Mouse (Mus musculus) forebrain, embryonic 13.5 days (tissue): ENCODE data around the gene Ddx41. TPM values are rescaled to one million over a fixed set of nuclear protein-coding genes. Genes with fewer than 3 reads are reported as not detected.

Experiments
- ATAC-seq: fragments of 200-750 bp; cut with Nextera tagmentation; 2 replicates; pipeline ENCODE4 v1.8.0; 2017
- H3K27ac ChIP-seq: fragments of 300-500 bp; sonication (generic); 2 replicates; pipeline ENCODE4 v1.5.1; 2015; ENCODE audit warnings: inconsistent platforms, mild to moderate bottlenecking, moderate library complexity
- H3K27me3 ChIP-seq: fragments of 300-500 bp; sonication (generic); 2 replicates; pipeline ENCODE4 v1.6.1; 2015; ENCODE audit warnings: mild to moderate bottlenecking, inconsistent platforms
- H3K36me3 ChIP-seq: fragments of 300-500 bp; sonication (generic); 2 replicates; pipeline ENCODE4 v1.6.1; 2015; ENCODE audit warnings: mild to moderate bottlenecking, inconsistent platforms; ENCODE audit not compliant: poor library complexity, severe bottlenecking
- H3K4me1 ChIP-seq: fragments of 300-500 bp; sonication (generic); 2 replicates; pipeline ENCODE4 v1.6.1; 2015; ENCODE audit warnings: inconsistent platforms
- H3K4me2 ChIP-seq: fragments of 300-500 bp; sonication (generic); 2 replicates; pipeline ENCODE4 v1.6.1; 2015; ENCODE audit warnings: inconsistent platforms, mild to moderate bottlenecking, moderate library complexity
- H3K4me3 ChIP-seq: fragments of 300-500 bp; sonication (generic); 2 replicates; pipeline ENCODE4 v1.5.1; 2015; ENCODE audit warnings: mild to moderate bottlenecking, inconsistent platforms
- H3K9ac ChIP-seq: fragments of 300-500 bp; sonication (generic); 2 replicates; pipeline ENCODE4 v1.6.1; 2015; ENCODE audit warnings: mild to moderate bottlenecking, inconsistent platforms
- H3K9me3 ChIP-seq: fragments of 300-500 bp; sonication (generic); replicated peaks from 2 replicates; pipeline ENCODE4 v1.6.1; 2016; ENCODE audit warnings: inconsistent platforms
- WGBS: fragments of 180-500 bp; shearing (Covaris S2); methylation state at CpG from one replicate; pipeline ENCODE4 v1.1.7; 2015; 5-methylcytosine and 5-hydroxymethylcytosine counted together
- polyA plus RNA-seq: library from polyadenylated mRNA; unstranded; fragments of >200 nt; fragmentation: Nextera tagmentation; extraction: Ambion mirVana; gene quantifications from 2 replicates; pipeline ENCODE4 v1.2.1, GENCODE M21; 2015

Gene Ddx41
- polyA plus RNA-seq, 1 experiment from 2014 or later: 67.3 TPM

GRCm38 (mm10) chr13:55513111-55513748 lies 23.2 kb downstream of the Ddx41 start, which contains the start of gene Pdlim7:
Gene Pdlim7, minus strand, starts transcription at chr13:55513676.
- H3K27me3 ChIP-seq: peaks cover 3% of the 10 kb centered on the region; the same call in 1 of the 2 replicates
- peak within 1 kb of the TSS; percentile 91 for H3K4me2 ChIP-seq
- H3K9ac ChIP-seq: peak within 1 kb of the TSS; percentile 91
- ATAC-seq: peak; percentile 82
- H3K4me1 ChIP-seq: peaks cover 30% of the 10 kb centered on the region
- peak within 1 kb of the TSS; percentile 63 for H3K27ac ChIP-seq
- WGBS: under 1% methylated on average over 52 of the region's 55 CpGs
- H3K4me3 ChIP-seq: peak within 1 kb of the TSS; percentile 80
- H3K9me3 ChIP-seq: no peaks in the 10 kb centered on the region
- peaks cover 11% of the 10 kb centered on the region for H3K36me3 ChIP-seq

- H3K4me2 ChIP-seq: peak overlapping the region; percentile 91
- H3K9ac ChIP-seq: peak overlapping the region; percentile 91
- peaks cover 19% of the 10 kb centered on the region for H3K36me3 ChIP-seq
- H3K27me3 ChIP-seq: peaks cover 3% of the 10 kb centered on the region; the same call in 1 of the 2 replicates
- H3K4me3 ChIP-seq: peak overlapping the region; percentile 80
- no peaks in the 10 kb centered on the region for H3K9me3 ChIP-seq
- H3K4me1 ChIP-seq: peaks cover 30% of the 10 kb centered on the region
- peak overlapping the region; percentile 63 for H3K27ac ChIP-seq
- WGBS: 1% methylated on average over 21 of the region's 25 CpGs
- ATAC-seq: peak; percentile 46; the same call in 1 of the 2 replicates
Measured at GRCm38 (mm10) chr13:55512379-55513031, 24.0 kb downstream of the Ddx41 start.

GRCm38 (mm10) chr13:55511492-55511861 lies 25.0 kb downstream of the Ddx41 start:
- Histone ChIP-seq H3K9ac (0 out of 2 replicates have a peak overlapping the region, but pooled peaks have one; percentile 23), H3K4me2 (peak overlapping the region; percentile 91), H3K9me3 (no peaks in the 10 kb centered on the region), H3K4me1 (peaks cover 30% of the 10 kb centered on the region), H3K27me3 (peaks cover 3% of the 10 kb centered on the region; the same call in 1 of the 2 replicates), H3K4me3 (0 out of 2 replicates have a peak overlapping the region, but pooled peaks have one; percentile 80), H3K36me3 (peaks cover 29% of the 10 kb centered on the region), H3K27ac (peak overlapping the region; percentile 86)
- WGBS: 28% methylated on average over 5 of the region's 5 CpGs
- ATAC-seq: no peak

- Histone ChIP-seq H3K36me3 (peaks cover 35% of the 10 kb centered on the region), H3K9ac (peak overlapping the region; percentile 23), H3K27ac (peak overlapping the region; percentile 86), H3K4me2 (peak overlapping the region; percentile 91), H3K4me3 (no peak overlapping the region), H3K4me1 (peaks cover 30% of the 10 kb centered on the region), H3K9me3 (no peaks in the 10 kb centered on the region), H3K27me3 (peaks cover 3% of the 10 kb centered on the region; the same call in 1 of the 2 replicates)
- 12% methylated on average over 6 of the region's 6 CpGs for WGBS
- peak; percentile 50 for ATAC-seq
Measured at GRCm38 (mm10) chr13:55510668-55511491, 25.6 kb downstream of the Ddx41 start.

- peaks cover 30% of the 10 kb centered on the region for H3K4me1 ChIP-seq
- H3K27me3 ChIP-seq: peaks cover 2% of the 10 kb centered on the region; the same call in 1 of the 2 replicates
- peak overlapping the region; percentile 91 for H3K4me2 ChIP-seq
- H3K4me3 ChIP-seq: no peak overlapping the region
- 24% methylated on average over 3 of the region's 3 CpGs for WGBS
- H3K9me3 ChIP-seq: no peaks in the 10 kb centered on the region
- H3K36me3 ChIP-seq: peaks cover 41% of the 10 kb centered on the region
- no peak for ATAC-seq
- H3K27ac ChIP-seq: peak overlapping the region; percentile 86
- H3K9ac ChIP-seq: no peak overlapping the region; the same call in 1 of the 2 replicates
Measured at GRCm38 (mm10) chr13:55510332-55510667, 26.2 kb downstream of the Ddx41 start.

- WGBS: 94% methylated on average over 10 of the region's 10 CpGs
- H3K4me2 ChIP-seq: no peak overlapping the region
- no peaks in the 10 kb centered on the region for H3K9me3 ChIP-seq
- peaks cover 30% of the 10 kb centered on the region for H3K4me1 ChIP-seq
- no peaks in the 10 kb centered on the region for H3K27me3 ChIP-seq
- H3K9ac ChIP-seq: no peak overlapping the region
- H3K36me3 ChIP-seq: peaks cover 58% of the 10 kb centered on the region
- no peak overlapping the region for H3K4me3 ChIP-seq
- no peak overlapping the region for H3K27ac ChIP-seq
- ATAC-seq: no peak
Measured at GRCm38 (mm10) chr13:55508531-55508930, 27.9 kb downstream of the Ddx41 start.

- Histone ChIP-seq H3K27ac (no peak overlapping the region), H3K9ac (no peak overlapping the region), H3K4me2 (no peak overlapping the region), H3K4me3 (no peak overlapping the region), H3K9me3 (no peaks in the 10 kb centered on the region), H3K36me3 (peaks cover 65% of the 10 kb centered on the region), H3K4me1 (peaks cover 30% of the 10 kb centered on the region), H3K27me3 (no peaks in the 10 kb centered on the region)
- 62% methylated on average over 11 of the region's 11 CpGs for WGBS
- no peak; the same call in 1 of the 2 replicates for ATAC-seq
Measured at GRCm38 (mm10) chr13:55507877-55508276, 28.6 kb downstream of the Ddx41 start.

- ATAC-seq: no peak
- Histone ChIP-seq H3K9ac (no peak overlapping the region), H3K4me3 (no peak overlapping the region), H3K4me2 (no peak overlapping the region), H3K27me3 (no peaks in the 10 kb centered on the region), H3K27ac (no peak overlapping the region), H3K4me1 (peaks cover 18% of the 10 kb centered on the region), H3K9me3 (no peaks in the 10 kb centered on the region), H3K36me3 (peaks cover 75% of the 10 kb centered on the region)
- 86% methylated on average over 10 of the region's 10 CpGs for WGBS
Measured at GRCm38 (mm10) chr13:55506697-55507096, 29.8 kb downstream of the Ddx41 start.

GRCm38 (mm10) chr13:55505810-55506209 lies 30.6 kb downstream of the Ddx41 start:
- WGBS: 94% methylated on average over 9 of the region's 9 CpGs
- H3K4me1 ChIP-seq: peaks cover 10% of the 10 kb centered on the region
- no peaks in the 10 kb centered on the region for H3K27me3 ChIP-seq
- no peak overlapping the region for H3K4me3 ChIP-seq
- no peak for ATAC-seq
- H3K27ac ChIP-seq: no peak overlapping the region
- no peak overlapping the region for H3K4me2 ChIP-seq
- no peak overlapping the region for H3K9ac ChIP-seq
- H3K9me3 ChIP-seq: no peaks in the 10 kb centered on the region
- H3K36me3 ChIP-seq: peaks cover 81% of the 10 kb centered on the region

- Histone ChIP-seq H3K9ac (no peak overlapping the region), H3K9me3 (no peaks in the 10 kb centered on the region), H3K36me3 (peaks cover 84% of the 10 kb centered on the region), H3K27me3 (no peaks in the 10 kb centered on the region), H3K27ac (no peak overlapping the region), H3K4me3 (no peak overlapping the region), H3K4me2 (no peak overlapping the region), H3K4me1 (no peaks in the 10 kb centered on the region)
- WGBS: 83% methylated on average over 5 of the region's 5 CpGs
- ATAC-seq: no peak
Measured at GRCm38 (mm10) chr13:55504390-55504789, 32.1 kb downstream of the Ddx41 start.

GRCm38 (mm10) chr13:55502405-55502804 lies 34.1 kb downstream of the Ddx41 start:
- Histone ChIP-seq H3K4me3 (no peak overlapping the region), H3K4me2 (no peak overlapping the region), H3K27ac (no peak overlapping the region), H3K9me3 (no peaks in the 10 kb centered on the region), H3K27me3 (no peaks in the 10 kb centered on the region), H3K4me1 (peaks cover 6% of the 10 kb centered on the region), H3K9ac (no peak overlapping the region), H3K36me3 (peaks cover 81% of the 10 kb centered on the region)
- 90% methylated on average over 8 of the region's 8 CpGs for WGBS
- no peak for ATAC-seq

- no peak for ATAC-seq
- Histone ChIP-seq H3K9ac (no peak overlapping the region), H3K36me3 (peaks cover 63% of the 10 kb centered on the region), H3K27me3 (no peaks in the 10 kb centered on the region), H3K4me3 (no peak overlapping the region), H3K4me1 (peaks cover 19% of the 10 kb centered on the region), H3K27ac (no peak overlapping the region), H3K4me2 (no peak overlapping the region), H3K9me3 (no peaks in the 10 kb centered on the region)
- 83% methylated on average over 10 of the region's 10 CpGs for WGBS
Measured at GRCm38 (mm10) chr13:55500575-55500974, 35.9 kb downstream of the Ddx41 start.
